Mouse (Mus musculus) myocyte (in vitro differentiated cells): ENCODE measurements at regions not wholly inside any gene's neighbourhood (a gene's known extent, or its start where the extent isn't known, plus 50 kb on each side); places are given as distances from the start of the nearest gene placed in this dataset.
A peak's percentile ranks its signal among the peaks of the same experiment; 100 is the strongest.

Experiments used
- H3K27me3 ChIP-seq: one replicate; pipeline ENCODE4 v1.6.1; 2011; ENCODE audit not compliant: control insufficient read depth, insufficient read depth, insufficient read length
- H3K36me3 ChIP-seq: one replicate; pipeline ENCODE4 v1.6.1; 2011; ENCODE audit not compliant: control insufficient read depth, insufficient read depth
- H3K4me2 ChIP-seq: one replicate; pipeline ENCODE4 v1.6.1; 2011; ENCODE audit warnings: low read depth, control low read depth
- H3K4me3 ChIP-seq: one replicate; pipeline ENCODE4 v1.5.1; 2011; ENCODE audit warnings: mild to moderate bottlenecking, control low read depth, moderate library complexity
- H3K79me2 ChIP-seq: one replicate; pipeline ENCODE4 v1.6.1; 2011; ENCODE audit not compliant: control insufficient read depth, insufficient read depth
- H3ac ChIP-seq: one replicate; pipeline ENCODE4 v1.6.1; 2011; ENCODE audit not compliant: control insufficient read depth, insufficient read length
- CEBPB ChIP-seq: IDR thresholded peaks from 2 replicates; pipeline ENCODE4 v1.6.1; 2011; ENCODE audit warnings: mild to moderate bottlenecking, moderate library complexity; ENCODE audit not compliant: poor library complexity, insufficient read depth, severe bottlenecking
- E2F4 ChIP-seq: IDR thresholded peaks from one replicate; pipeline ENCODE4 v1.6.1; 2011; ENCODE audit warnings: mild to moderate bottlenecking, control low read depth, moderate library complexity; ENCODE audit not compliant: insufficient read depth
- MAX ChIP-seq: IDR thresholded peaks from one replicate; pipeline ENCODE4 v1.6.1; 2011; ENCODE audit warnings: low read depth, mild to moderate bottlenecking, control low read depth
- MYOD1 ChIP-seq, 3 experiments: IDR thresholded peaks; one replicate each; pipeline ENCODE4 v1.6.1; 2011; ENCODE audit warnings: control low read depth in 2 of 3, low read depth in 2 of 3, mild to moderate bottlenecking in 2 of 3, moderate library complexity in 1 of 3; ENCODE audit not compliant: insufficient read length in 2 of 3, control insufficient read depth in 1 of 3
- MYOG ChIP-seq, 3 experiments: IDR thresholded peaks; one replicate each; pipeline ENCODE4 v1.6.1; 2011; ENCODE audit warnings: control low read depth in 2 of 3, low read depth in 2 of 3, mild to moderate bottlenecking in 2 of 3; ENCODE audit not compliant: insufficient read length in 2 of 3, control insufficient read depth in 1 of 3, insufficient read depth in 1 of 3
- POLR2A ChIP-seq: IDR thresholded peaks from one replicate; pipeline ENCODE4 v1.6.1; 2011; ENCODE audit warnings: low read depth, mild to moderate bottlenecking, control low read depth, moderate library complexity; ENCODE audit not compliant: insufficient read length
- POLR2AphosphoS2 ChIP-seq: IDR thresholded peaks from one replicate; pipeline ENCODE4 v1.6.1; 2011; ENCODE audit warnings: low read depth, control low read depth; ENCODE audit not compliant: insufficient read length
- REST ChIP-seq: IDR thresholded peaks from one replicate; pipeline ENCODE4 v1.6.1; 2011; ENCODE audit warnings: mild to moderate bottlenecking, control low read depth, moderate library complexity; ENCODE audit not compliant: insufficient read depth, insufficient read length
- SRF ChIP-seq: IDR thresholded peaks from one replicate; pipeline ENCODE4 v1.6.1; 2011; ENCODE audit warnings: low read depth; ENCODE audit not compliant: control insufficient read depth, insufficient read length
- TCF12 ChIP-seq: IDR thresholded peaks from one replicate; pipeline ENCODE4 v1.6.1; 2011; ENCODE audit warnings: mild to moderate bottlenecking, control low read depth; ENCODE audit not compliant: poor library complexity, insufficient read depth, severe bottlenecking
- TCF3 ChIP-seq: IDR thresholded peaks from one replicate; pipeline ENCODE4 v1.6.1; 2011; ENCODE audit warnings: low read depth, control low read depth; ENCODE audit not compliant: insufficient read length
- USF1 ChIP-seq: IDR thresholded peaks from one replicate; pipeline ENCODE4 v1.6.1; 2011; ENCODE audit warnings: low read depth, mild to moderate bottlenecking, control low read depth, moderate library complexity

- Histone ChIP-seq H3K4me2 (peak overlapping the region; percentile 64), H3K4me3 (no peak overlapping the region), H3K79me2 (no peaks in the 10 kb centered on the region), H3K36me3 (no peaks in the 10 kb centered on the region), H3K27me3 (no peaks in the 10 kb centered on the region), H3ac (no peak overlapping the region)
- peak in 1 of 3 experiments; percentile 73 for TF ChIP-seq MYOD1 (IDR thresholded peaks at IDR 0.05; ENCODE audit: control insufficient read depth in 1 of 3, insufficient read length in 2 of 3, low read depth in 2 of 3)
- TF ChIP-seq MYOG (IDR thresholded peaks at IDR 0.05; ENCODE audit: control insufficient read depth in 1 of 3, insufficient read depth in 1 of 3, insufficient read length in 2 of 3, low read depth in 2 of 3) = peak in 2 of 3 experiments; percentile 51 to 69
- no peak for TF ChIP-seq E2F4
- TF ChIP-seq TCF3 = peak; percentile 44
- TF ChIP-seq POLR2AphosphoS2 = no peak
Measured at GRCm38 (mm10) chr12:27479601-27480001, 137.2 kb upstream of the Sox11 start.

DNA sequence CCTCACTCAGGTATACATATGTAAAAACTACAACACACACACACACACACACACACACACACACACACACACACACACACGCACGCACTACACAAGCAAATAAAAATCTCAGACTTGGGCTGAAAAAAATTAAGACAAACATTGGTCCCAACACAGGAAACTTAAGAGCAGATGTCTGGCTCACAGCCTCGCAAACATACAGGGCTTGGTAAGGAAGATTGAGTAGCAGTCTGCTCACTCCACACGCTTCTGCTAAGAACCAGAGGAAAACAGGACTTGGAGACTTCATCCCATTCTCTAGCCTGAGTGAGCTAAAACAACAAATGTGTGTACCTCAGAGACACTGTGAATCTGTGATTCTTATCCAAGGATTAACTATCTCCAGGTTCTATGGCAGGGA is 132.3 kb upstream of the Sox11 start:
- no peaks in the 10 kb centered on the region for H3K79me2 ChIP-seq
- H3K4me3 ChIP-seq = no peak overlapping the region
- no peak overlapping the region for H3K4me2 ChIP-seq
- H3ac ChIP-seq = no peak overlapping the region
- TF ChIP-seq USF1 (no peak), MYOD1 (IDR thresholded peaks at IDR 0.05; ENCODE audit: control insufficient read depth in 1 of 3, insufficient read length in 2 of 3, low read depth in 2 of 3) (no peak), MYOG (IDR thresholded peaks at IDR 0.05; ENCODE audit: control insufficient read depth in 1 of 3, insufficient read depth in 1 of 3, insufficient read length in 2 of 3, low read depth in 2 of 3) (no peak), REST (no peak), TCF3 (no peak), POLR2AphosphoS2 (no peak), MAX (no peak), TCF12 (no peak), E2F4 (no peak), POLR2A (no peak)
- H3K36me3 ChIP-seq = no peaks in the 10 kb centered on the region
- no peaks in the 10 kb centered on the region for H3K27me3 ChIP-seq

DNA sequence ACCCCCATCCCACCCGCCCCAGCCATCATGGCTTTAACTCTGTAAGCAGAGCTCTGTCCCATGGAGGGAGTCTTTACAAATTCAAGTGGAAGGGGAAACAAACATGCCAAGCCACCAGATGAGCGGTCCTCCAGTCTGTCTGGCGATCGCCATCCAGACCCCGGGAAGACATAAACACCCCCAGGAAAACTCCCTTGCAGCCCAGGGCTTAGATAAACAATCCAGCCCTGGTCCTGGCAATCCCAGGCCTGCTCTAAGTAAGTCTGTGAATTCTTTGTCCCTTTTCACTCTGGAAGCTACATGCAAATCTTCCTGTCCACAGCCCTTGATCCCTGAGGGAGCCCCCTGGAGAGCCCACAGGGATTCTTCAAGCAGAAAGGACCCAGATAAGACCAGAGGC is 129.2 kb upstream of the Sox11 start:
- H3ac ChIP-seq = no peak overlapping the region
- H3K79me2 ChIP-seq = no peaks in the 10 kb centered on the region

GRCm38 (mm10) chr12:27470346-27470745 is 128.0 kb upstream of the Sox11 start:
- H3K27me3 ChIP-seq = no peaks in the 10 kb centered on the region
- no peak overlapping the region for H3K4me3 ChIP-seq
- no peak overlapping the region for H3ac ChIP-seq
- no peak overlapping the region for H3K4me2 ChIP-seq
- TF ChIP-seq MYOD1 (IDR thresholded peaks at IDR 0.05; ENCODE audit: control insufficient read depth in 1 of 3, insufficient read length in 2 of 3, low read depth in 2 of 3) (no peak), POLR2AphosphoS2 (no peak), POLR2A (no peak), TCF3 (no peak), SRF (no peak), MAX (no peak), CEBPB (no peak), TCF12 (no peak), REST (no peak), MYOG (IDR thresholded peaks at IDR 0.05; ENCODE audit: control insufficient read depth in 1 of 3, insufficient read depth in 1 of 3, insufficient read length in 2 of 3, low read depth in 2 of 3) (no peak), USF1 (no peak)
- H3K36me3 ChIP-seq = no peaks in the 10 kb centered on the region
- H3K79me2 ChIP-seq = no peaks in the 10 kb centered on the region

More for the DNA sequence above, 129.2 kb upstream of the Sox11 start:
- H3K4me3 ChIP-seq = no peak overlapping the region
- TF ChIP-seq USF1 (no peak), MYOD1 (IDR thresholded peaks at IDR 0.05; ENCODE audit: control insufficient read depth in 1 of 3, insufficient read length in 2 of 3, low read depth in 2 of 3) (no peak), TCF3 (no peak), MYOG (IDR thresholded peaks at IDR 0.05; ENCODE audit: control insufficient read depth in 1 of 3, insufficient read depth in 1 of 3, insufficient read length in 2 of 3, low read depth in 2 of 3) (no peak), TCF12 (no peak), POLR2A (no peak), SRF (no peak), CEBPB (no peak), MAX (no peak), REST (no peak), E2F4 (no peak), POLR2AphosphoS2 (no peak)
- no peaks in the 10 kb centered on the region for H3K27me3 ChIP-seq
- no peak overlapping the region for H3K4me2 ChIP-seq
- H3K36me3 ChIP-seq = no peaks in the 10 kb centered on the region

DNA sequence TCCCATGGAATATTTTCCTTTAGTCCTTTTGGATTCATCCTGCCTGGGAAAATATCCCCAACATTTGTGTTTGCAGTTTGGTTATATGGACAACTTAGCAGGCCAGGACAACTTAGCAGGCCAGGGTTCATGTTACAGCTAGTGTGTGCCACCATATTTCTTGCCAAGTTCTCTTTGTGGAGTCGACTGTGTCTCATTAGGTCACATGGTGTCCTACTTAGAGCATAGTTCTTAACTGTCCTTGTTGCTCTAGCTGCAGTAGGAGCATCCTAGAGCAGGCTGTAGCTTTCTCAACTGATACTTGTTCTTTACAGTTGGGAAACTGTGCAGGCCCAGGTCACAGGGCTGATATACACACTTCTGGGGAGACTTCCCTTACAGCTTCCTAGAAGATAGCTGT is 126.4 kb upstream of the Sox11 start:
- TF ChIP-seq USF1 (peak; percentile 53), SRF (no peak)
- no peaks in the 10 kb centered on the region for H3K36me3 ChIP-seq
- no peaks in the 10 kb centered on the region for H3K27me3 ChIP-seq
- no peak overlapping the region for H3ac ChIP-seq
- H3K4me3 ChIP-seq = no peak overlapping the region
- peak overlapping the region; percentile 27 for H3K4me2 ChIP-seq
- H3K79me2 ChIP-seq = no peaks in the 10 kb centered on the region
